Mouse (Mus musculus) mesoderm, embryonic 11.5 days (tissue): ENCODE measurements around the gene Clybl.

ENCODE experiments used
- DNase-seq: peaks from one replicate; pipeline ENCODE4 v3.0.0-alpha.2; 2012; ENCODE audit warnings: low read depth, low spot score

Gene Clybl

DNA sequence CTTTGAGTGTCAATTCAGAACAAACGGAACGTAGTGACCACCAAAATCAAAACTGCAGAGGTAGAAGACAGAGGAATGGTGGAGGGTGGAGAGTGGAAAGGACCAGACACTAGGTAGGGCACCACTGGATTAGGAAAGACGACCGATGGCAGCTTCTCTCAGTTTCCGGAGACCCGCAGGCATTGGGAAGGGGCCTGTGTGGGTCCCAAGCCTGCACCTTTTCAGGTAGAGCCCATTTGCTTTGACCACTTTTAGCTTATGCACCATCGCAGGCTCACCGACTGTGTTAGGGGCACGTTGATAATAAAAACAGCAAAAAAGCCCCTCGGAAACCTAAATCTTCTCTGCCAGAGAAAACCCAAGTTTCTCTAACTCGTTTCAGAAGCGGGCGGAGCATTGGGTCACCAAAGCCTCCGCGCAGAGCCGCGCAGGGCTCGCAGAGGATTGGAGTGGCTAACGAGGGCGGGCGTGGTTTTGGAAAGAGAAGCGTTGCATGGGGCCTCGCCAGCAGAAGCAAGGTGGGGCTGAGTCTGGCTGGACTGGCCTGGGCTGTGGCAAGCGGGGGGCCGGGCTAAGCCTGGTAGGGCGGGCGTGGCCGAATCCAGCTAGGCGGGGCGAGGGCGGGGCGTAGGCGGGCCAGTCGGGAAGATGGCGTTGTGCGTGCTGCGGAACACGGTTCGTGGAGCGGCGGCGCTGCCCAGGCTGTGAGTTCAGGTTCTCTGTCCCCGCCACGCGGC lies at the start of gene Clybl:
TSS of gene Clybl (plus strand) at position 627 of the 737 bp plus-strand sequence.
- peak; percentile 90 for DNase-seq

DNA sequence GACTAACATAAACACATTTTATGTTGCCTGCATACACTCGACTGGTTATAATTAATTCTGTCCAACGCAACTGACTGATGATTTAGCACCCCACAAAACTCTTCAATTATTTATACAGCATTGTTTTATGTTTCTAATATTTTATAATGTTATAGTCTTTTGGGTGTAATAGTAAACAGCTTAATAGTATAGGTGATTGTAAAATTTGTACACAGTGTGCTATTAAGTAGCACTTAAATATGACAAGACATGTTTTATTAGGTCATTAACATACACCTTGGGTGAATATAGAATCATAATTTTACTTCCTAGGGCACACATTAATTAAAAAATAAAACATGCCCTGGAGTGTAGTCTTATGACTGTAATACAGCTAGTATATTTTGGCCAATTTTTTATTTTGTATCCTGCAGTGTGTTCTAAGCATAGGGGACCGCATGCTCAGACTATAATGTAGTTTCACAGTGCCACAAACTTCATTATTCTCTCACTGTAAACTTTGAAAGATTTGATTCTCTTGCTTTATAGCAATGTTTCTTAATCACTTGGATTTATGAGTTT lies 45.1 kb upstream of the Clybl start:
- DNase-seq, result no peak

DNA sequence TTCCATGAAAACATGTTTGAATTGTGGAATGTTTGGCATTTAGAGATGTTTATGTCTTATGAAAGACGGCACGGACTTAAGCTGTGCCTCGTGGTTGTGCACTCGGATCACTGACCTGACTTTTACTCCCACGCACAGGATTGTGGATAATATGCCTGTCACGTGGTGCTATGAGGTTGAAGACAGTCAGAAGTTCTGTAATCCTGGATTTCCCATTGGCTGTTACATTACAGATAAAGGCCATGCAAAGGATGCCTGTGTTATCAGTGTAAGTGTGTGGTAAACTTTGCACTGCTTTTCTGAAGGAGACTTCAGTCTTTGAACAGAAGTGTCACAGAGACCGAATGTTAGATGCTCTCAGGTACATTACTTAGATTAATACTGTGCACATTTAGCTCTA lies 44.3 kb upstream of the Clybl start:
- DNase-seq, result no peak

DNA sequence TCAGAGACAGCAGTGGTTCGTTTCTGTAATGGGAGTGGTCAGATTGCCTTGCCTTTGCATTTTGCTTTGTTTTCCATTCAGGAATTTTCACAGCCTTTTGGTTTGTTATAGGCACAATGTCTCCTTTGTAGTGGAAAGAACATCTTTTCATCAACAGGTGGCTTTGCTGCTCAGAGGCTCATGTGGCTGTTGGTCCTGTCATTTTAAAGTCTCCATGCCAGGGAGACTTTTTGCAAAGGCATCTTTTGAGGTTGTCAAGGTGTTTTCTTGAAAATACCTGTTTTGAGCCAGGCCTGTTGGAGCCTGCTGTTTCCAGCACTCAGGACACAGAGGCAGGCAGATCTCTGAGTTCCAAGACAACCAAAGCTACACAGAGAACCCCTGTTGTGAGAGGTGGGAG lies 41.4 kb upstream of the Clybl start:
- DNase-seq, result no peak

DNA sequence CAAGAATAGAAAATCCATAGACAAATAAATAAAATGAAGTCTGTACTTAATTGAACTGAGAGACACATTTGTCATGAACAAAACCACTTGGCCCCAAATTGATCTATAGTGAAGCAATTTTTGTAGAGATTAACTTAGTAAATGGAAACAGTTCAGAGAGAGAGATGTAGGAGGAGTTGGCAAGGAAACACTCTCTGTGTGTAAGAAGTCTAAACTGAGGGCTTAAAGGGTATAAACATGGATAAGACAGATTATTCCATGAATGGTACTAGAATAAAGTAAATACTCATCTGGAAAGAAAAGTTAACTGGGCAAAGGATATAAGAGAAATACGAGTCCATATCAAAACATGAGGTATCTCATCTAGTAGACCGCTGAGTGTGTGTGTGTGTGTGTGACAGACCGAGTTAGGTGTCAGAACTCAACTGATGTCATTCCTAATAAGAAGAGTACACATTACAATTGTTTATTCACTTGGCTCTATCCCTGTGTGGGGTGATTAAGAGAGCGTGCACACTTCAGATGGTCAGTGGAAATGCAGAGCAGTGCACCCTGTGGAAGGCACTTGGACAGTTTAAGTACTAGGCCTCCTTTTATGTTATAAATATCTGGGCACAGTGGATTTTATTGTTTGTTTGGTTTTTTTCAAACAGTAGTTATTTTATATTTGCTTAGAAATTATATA lies 37.8 kb upstream of the Clybl start:
- no peak for DNase-seq

DNA sequence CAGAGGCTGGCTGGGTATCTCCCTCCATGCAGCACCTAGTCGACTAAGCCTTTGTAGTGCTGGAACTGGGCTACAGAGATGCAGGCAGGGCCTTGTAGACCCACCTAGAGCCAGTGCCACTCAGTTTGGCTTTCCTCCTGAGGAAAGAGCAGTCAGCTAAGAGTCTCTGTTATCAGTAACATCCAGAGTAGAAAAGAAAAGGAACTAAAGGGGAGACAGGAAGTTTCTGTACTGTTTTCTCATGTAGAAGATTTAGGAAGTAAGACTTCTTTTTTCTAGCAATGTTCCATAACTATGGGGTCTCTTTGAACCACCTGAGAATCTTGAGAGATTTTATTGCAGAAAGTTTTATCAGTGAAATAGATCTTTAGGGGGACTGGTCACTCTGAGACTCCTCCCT lies 36.1 kb upstream of the Clybl start:
- no peak for DNase-seq

DNA sequence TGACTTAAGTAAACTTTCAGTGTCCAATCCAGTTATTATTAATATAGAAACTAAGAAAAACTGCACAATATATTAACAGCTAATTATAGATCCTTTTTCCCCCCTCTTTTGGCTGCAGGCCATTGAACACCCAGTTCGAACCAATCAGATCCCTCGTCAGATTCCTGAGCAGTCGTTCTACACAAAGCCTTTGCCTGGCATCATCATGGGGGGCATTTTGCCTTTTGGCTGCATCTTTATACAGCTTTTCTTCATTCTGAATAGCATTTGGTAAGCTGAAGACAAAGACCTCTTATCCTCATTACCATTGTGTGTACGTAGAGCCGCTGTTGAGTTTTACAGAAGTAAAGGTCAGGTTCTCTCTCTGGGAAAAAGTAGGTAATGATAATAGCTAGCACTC lies 30.9 kb upstream of the Clybl start:
- no peak for DNase-seq

DNA sequence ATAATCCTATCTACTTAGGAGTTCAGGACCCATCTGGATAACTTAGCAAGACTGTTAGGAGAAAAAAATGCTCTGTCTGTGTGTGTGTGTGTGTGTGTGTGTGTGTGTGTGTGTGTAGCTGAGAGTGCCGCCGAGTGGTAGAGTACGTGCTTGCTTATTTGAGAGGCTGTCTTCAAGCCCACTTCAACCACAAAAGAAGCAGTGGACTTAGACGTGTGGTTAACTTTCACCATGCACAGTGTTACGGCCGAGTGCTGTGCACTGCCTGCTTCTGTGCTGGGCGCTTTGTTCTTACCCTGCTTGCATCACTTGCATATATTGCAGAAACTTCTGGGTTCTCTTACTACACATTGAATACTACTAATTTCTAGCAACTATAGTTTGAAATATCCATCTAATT lies 23.8 kb upstream of the Clybl start:
- no peak for DNase-seq

DNA sequence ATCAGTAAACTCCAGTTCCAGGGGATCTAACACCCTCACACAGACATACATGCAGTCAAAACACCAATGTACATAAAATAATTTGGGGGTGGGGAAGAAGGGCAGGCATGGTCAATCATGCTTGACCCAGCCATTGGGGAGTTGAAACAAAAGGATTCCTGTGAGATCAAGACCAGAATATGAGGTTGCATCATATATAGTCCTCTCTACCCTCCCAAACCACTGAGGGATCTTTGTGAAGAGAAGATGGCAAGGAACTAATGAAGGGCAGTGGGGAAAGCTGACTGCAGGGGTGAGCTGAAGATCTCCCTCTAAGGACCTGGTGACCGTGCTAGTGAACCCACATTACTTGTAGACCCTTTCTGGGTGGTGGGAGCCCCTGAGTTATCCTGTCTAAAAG lies 20.6 kb upstream of the Clybl start:
- no peak for DNase-seq

DNA sequence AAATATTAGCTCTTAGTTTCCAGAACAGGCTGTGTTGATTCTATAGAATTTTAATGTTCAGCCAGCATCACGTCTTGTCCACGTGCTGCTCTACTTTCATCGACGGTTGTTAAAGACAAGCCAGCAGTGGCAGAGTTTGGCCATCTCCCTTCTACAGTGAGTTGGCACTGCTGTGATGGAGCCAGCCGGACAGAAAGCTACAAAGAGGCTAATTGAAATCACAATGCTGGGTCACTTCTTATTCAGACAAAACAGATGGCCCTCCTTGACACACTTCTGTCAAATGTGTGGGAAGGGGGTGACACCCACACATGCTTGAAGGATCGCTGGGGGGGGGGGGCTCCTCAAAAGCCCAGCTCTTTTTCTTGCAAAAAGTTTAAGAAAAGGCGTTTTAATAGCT lies 12.6 kb upstream of the Clybl start:
- no peak for DNase-seq

DNA sequence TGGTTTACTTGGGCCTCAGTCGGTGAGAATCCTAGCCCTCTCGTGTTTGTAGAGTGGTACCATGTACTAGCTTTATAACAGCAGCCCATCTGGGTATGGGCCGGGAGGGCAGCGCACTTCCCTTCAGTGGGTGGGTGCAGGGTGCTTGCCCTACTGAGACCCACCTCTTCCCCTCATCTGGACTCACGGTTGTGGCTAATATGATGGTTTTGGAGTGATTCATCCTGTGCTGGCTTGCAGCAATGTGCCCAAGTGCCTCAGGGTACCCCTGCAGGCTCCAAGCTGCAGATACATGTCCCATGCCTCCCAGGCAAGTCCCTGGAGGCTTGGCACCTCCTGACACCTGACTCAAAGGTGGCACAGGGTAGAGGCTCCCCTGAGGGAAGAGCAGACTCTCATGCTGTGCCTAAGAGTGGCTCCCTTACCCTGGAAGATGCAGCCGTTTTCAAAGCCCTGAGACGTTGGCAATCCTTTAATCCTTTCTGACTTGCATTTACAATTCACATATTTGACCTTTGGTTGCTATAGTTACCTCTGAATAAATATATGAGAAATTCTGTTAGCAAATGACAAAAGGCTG lies 11.2 kb upstream of the Clybl start:
- no peak for DNase-seq

DNA sequence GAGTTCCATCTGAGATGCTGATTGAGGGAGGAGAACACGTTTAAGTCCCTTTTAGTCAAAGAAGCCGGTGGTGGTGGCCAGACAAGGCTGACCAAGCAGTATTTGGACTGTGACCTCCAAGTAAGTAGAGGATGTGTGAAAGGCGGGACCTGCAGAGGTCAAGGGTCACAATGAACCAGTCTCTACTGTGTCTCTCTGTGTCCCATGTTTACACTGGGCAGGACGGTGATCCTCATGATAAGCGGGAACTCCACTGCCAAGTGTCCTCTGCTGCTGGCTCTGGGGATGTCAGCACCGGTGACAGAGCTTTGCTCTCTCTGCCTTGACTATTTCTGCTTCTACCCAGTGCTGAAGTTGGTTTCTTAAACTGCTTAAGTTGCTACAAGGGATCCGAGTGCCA lies 10.5 kb upstream of the Clybl start:
- DNase-seq, result no peak

DNA sequence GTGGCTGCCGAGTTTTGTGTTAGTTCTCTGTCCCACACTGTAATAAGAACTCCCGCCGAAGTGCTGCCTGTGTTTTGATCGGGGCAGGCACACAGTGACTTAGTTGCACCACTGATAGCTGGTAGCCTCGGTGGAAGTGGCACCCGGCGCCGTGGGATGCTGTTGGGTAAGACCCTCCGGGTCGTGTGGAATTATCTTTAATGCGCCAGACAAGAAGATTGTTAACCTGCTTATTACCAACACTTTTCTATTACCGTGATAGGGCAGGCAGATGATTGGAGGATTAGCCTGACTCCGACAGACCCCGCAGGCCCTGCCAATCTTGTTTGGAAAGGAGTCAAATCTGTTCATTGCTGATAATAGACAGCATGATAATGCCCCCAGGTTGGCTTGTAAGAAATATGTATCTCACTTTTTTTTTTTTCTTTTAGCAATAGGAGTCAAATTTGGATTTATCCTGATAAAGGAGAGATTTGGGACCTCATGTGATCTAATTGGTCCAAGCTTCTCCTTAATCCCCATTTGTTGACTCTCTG lies 5.2 kb upstream of the Clybl start:
- DNase-seq, result no peak

DNA sequence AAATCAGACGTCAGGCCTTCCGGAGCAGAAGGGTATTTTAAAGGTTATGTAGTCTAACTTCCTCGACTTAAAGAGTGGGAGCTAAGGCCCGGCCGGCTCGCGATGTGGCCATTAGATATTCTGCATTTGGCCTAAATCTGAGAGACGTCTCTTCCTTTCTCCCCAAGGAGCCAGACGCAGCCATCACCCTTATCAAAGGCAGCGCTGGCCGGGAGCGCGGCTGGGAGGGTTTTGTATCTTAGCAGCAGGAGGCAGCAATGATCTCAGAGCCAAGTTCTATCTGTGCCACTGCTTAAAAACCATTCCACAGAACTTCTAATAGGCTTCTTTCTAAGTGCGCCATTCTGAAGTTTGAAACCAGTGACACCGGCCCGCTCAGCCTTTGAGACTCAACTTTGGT lies 2.2 kb upstream of the Clybl start:
- DNase-seq, result no peak

DNA sequence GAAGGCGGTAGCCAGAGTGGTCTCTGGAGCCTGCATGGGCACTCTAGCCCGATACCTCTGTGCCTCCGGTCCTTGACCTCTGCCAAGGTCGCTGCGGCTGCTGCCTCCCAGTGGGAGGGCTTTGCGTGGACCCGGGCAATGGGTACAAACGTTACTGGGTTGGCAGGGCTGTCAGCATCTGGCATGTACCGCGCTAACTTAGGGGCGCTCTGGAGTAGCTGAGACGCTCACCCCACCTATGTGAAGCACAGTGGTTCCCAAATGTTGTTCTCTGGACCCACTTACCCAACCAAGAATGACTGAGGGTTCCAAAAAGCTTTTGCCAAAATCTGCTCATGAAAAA lies 282 bp downstream of the Clybl start:
- DNase-seq, result no peak

DNA sequence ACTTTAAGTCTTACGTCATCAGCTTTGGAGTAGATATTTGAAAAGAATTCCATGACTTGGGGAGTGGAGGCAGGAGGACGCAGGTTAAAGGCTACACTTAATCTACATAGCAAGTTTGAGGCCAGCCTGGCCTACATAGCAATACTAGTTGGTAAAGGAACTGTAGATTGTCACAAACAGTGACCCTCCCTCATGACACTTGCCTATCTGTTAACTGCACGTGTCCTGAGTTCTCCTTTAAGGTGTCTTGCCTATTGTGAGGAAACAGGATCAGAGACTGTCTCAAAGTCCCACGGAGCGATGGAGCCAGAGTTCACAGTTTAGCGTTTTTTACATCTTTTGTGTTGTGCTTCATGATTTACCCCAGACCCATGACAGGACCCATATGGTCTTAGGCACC lies 716 bp downstream of the Clybl start:
- no peak for DNase-seq

DNA sequence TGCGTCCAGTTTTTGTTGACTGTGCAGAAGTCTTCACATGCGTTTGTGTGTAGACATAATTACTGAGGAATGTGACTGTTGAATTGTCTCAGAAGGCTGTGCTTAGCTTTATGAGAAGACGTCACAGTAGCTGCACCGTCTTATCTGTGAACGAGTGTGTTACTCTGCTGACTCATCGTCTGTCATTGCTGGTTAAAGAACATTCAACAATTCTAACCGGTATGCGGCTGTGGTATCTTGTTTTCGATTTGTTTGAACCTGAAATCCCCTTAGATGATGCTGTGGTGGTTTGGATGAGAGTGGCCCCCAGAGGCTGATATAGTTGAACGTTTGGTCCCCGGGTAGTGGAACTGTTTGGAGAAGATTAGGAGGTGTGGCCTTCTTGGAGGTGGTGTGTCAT lies 2.5 kb downstream of the Clybl start:
- DNase-seq, result no peak

DNA sequence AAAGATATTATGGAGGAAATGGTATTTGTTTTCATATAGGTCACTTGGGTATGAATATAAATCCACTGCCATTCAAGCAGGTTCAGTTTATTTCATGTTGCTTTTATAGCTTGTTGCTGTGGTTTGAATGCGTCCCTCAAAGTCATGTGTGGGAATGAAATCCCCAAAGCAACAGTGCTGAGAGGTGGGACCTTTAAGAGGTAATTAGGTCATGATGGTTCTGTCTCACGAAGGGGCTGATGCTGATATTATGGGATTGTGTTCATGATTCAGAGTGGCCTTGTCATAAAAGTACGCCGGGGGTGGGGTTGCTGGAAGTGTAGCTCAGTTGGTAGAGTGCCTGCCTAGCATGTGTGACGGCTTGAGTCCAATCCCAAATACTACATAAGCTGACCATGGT lies 6.7 kb downstream of the Clybl start:
- DNase-seq, result no peak

DNA sequence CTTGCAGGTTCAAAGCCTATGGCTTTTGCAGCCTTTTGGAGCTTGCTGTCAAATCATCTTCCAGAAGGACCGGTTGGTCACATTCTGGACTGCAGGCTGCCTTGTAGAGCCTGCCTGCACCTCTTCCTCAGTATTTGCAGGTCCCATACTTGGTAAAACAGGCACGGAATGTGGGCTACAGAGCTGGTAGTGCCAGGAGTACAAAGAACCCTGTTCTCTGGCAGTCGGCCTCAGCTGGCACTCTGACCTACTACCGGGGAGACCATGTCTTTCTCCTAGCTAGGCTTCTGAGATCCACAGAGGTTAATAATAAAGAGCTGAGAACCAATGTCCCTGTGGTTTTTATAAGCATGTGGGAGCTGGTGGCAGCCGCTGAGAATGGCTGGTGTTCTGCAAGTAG lies 8.4 kb downstream of the Clybl start:
- DNase-seq, result no peak

DNA sequence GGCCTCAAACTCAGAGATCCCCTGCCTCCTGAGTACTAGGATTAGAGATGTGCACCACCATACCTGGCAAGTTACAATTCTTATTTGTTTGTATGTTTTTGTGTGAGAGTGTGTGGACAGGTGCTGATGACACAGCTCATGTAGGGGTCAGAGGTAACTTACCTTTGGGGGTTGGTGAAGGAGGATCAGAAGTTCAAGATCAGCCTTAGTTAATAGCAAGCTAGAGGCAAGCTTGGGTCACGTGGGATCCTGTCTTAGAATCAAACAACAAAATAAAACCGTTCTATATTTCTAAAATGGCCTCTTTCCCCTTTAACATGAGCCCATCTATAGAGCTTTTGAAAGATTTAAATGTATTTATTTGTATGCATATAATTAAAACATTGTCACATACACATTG lies 9.0 kb downstream of the Clybl start:
- DNase-seq, result no peak

DNA sequence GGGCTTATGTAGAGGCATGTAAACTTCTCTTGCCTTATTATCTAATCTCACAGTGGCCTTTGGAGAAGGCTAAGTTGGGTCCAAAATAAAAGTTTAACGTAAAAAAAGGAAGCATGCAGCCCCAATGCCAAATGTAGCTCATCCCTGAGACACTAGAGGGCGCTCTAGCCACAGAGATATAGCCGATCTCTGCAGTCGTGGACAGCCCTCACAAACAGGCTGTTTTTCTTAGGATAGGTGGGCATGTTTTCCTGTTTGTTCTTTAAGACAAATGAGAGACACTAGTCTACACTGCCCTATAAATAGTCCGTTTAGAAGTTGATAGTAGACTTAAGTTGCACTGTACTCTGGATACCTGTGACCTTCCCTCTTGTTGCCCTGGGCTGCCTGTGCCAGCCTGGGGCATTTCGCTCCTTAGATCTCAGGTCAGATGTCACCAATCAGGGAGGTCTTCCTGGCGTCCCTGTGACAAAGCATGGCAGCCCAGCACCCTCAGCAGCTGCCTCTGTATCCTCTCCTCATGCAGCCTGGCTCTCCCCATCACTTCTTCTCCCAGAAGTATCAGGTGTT lies 9.5 kb downstream of the Clybl start:
- DNase-seq, result peak; percentile 77

DNA sequence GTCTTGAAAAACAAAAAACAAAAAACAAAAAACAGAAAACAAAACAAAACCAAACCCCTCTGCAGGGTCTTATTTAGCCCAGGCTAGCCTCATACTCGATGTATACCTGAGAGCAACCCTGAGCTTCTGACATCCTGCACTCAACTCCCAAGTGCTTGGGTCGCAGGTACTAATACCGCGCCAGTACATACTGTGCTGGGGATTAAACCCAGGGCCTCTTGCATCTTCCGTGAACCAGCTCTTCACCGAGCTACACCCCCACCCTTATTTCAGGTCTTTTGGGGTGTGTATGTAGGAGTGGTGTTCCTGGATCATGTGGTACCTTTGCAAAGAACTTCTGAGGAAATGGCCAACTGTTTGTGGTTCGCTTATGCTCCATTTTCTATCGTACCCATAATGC lies 13.1 kb downstream of the Clybl start:
- no peak for DNase-seq
